Mouse (Mus musculus): ENCODE measurements around the gene Tbc1d8.

- TF ChIP-seq CTCF (IDR thresholded peaks at IDR 0.05; ENCODE audit: extremely low read depth, insufficient read depth, insufficient read length, insufficient replicate concordance) (no peak), POLR2A (IDR thresholded peaks at IDR 0.05; ENCODE audit: low read depth, low read length) (no peak)
These were observed 28.4 kb downstream of the Tbc1d8 start for GRCm38 (mm10) chr1:39450069-39450728.
